Mouse (Mus musculus) thymus, adult 2 months (tissue): Measurements from ENCODE around the gene Frat2.

Experiments
- CTCF ChIP-seq: fragments of 200-500 bp; IDR thresholded peaks from 2 replicates; pipeline ENCODE4 v1.5.1; 2012; ENCODE audit warnings: mild to moderate bottlenecking, control low read depth, low read length, moderate library complexity, borderline replicate concordance; ENCODE audit not compliant: control insufficient read depth, poor library complexity, insufficient read depth; ENCODE audit errors: extremely low read depth
- POLR2A ChIP-seq: fragments of 200-500 bp; IDR thresholded peaks from 2 replicates; pipeline ENCODE4 v1.6.1; 2012; ENCODE audit warnings: mild to moderate bottlenecking, low read length, control low read depth, moderate library complexity; ENCODE audit not compliant: control insufficient read depth, poor library complexity, insufficient read depth; ENCODE audit errors: extremely low read depth

DNA sequence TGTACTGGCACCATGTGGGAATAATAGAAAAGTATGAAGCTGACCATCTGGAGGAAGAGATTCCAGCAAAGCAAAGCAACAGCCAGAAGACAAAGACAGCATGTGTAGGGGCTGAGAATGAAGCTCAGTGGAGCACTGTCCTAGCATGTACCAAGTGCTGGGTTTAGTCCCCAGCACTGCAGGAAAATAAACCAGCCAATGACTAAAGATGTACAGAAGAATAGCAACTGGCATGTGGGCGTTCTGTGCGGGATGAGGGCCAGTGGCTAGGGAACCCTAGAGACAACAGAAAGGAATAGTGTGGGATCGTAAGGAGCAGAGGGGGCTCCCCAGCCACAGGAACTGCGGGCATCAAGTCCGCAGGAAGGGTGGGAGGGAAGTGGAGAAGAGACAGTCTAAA is 21.4 kb upstream of the Frat2 start:
- TF ChIP-seq POLR2A (no peak), CTCF (no peak)
